Mouse (Mus musculus): ENCODE data around the gene Ccdc105.

Gene Ccdc105

GRCm38 (mm10) chr10:78715156-78715555, 37.7 kb downstream of the Ccdc105 start:
- DNase-seq (ENCODE audit: low read depth, low spot score): no peak

- no peak for DNase-seq (ENCODE audit: low read depth, low spot score)
These were observed 38.7 kb downstream of the Ccdc105 start for GRCm38 (mm10) chr10:78714129-78714528.

- no peak for DNase-seq (ENCODE audit: low read depth, low spot score)
These were observed 42.2 kb downstream of the Ccdc105 start for GRCm38 (mm10) chr10:78710706-78711105.

- DNase-seq (ENCODE audit: low read depth, low spot score): no peak
These were observed 52.0 kb downstream of the Ccdc105 start for GRCm38 (mm10) chr10:78700881-78701280.
